In the genomic region with DNA sequence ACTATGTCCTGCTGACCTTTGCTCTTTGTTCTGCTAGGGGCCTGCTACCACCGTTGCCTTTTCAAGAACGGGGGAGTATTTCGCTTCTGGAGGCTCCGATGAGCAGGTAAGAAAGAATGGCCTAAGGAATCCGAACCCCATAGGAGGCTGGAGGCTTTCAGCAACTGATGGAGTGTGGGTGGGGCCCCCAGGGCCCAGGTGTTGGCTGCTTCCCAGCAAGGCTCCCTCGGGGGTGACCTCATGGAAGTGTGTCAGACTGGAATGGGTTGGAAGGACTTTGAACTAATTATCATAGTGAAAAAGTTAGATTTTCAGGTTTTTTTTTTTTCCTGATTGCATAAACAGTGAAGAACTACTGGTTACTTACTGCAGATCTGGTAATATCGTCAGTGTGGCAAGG, we compare ENCODE assay signal across 15 mouse cellular contexts. TPM values are rescaled to one million over a fixed set of nuclear protein-coding genes. Genes with fewer than 3 reads are reported as not detected.
DNase-seq lines count a peak whose midpoint lies in the region; ATAC-seq and TF ChIP-seq lines count a peak whose summit lies in the region.
"Had no signal": no experiment of that assay in that cellular context is flagged by ENCODE, and none has a peak within 500 bp of the region (broad histone marks: within the 10 kb centered on the region; RNA-seq: fewer than 3 reads in every experiment).

No protein-coding gene starts in this region.

- no peaks in the 10 kb centered on the region for H3K27me3 ChIP-seq in stomach, embryonic 16.5 days (ENCODE audit: control insufficient read depth, insufficient read depth, low read length)
- H3K27me3 ChIP-seq: hindbrain, embryonic 12.5 days had no signal

- H3K9ac ChIP-seq in stomach, embryonic 16.5 days (ENCODE audit: low read length), result 0 out of 2 replicates have a peak overlapping the region, but pooled peaks have one; percentile 1
- H3K9ac ChIP-seq: hindbrain, embryonic 12.5 days; lung, embryonic 14.5 days had no signal

- peaks cover 10% of the 10 kb centered on the region; the same call in 1 of the 2 replicates for H3K4me1 ChIP-seq in lung, adult 2 months (ENCODE audit: control insufficient read depth, insufficient read depth, low read length)
- peaks cover 9% of the 10 kb centered on the region for H3K4me1 ChIP-seq in stomach, embryonic 16.5 days (ENCODE audit: control insufficient read depth, insufficient read depth, low read length)
- H3K4me1 ChIP-seq: hindbrain, embryonic 12.5 days had no signal

- H3K4me3 ChIP-seq in lung, adult 2 months (replicated peaks; ENCODE audit: extremely low read depth, low read depth, low read length), result no peak overlapping the region
- no peak overlapping the region for H3K4me3 ChIP-seq in stomach, embryonic 16.5 days (replicated peaks; ENCODE audit: low read length)
- H3K4me3 ChIP-seq: hindbrain, embryonic 12.5 days; left cerebral cortex, adult 2 months had no signal

- TF ChIP-seq POLR2A in lung, adult 2 months (IDR thresholded peaks at IDR 0.05; ENCODE audit: borderline replicate concordance, extremely low read depth, low read depth, low read length), result no peak

- H3K36me3 ChIP-seq in stomach, embryonic 16.5 days (ENCODE audit: control insufficient read depth, insufficient read depth, low read length), result no peaks in the 10 kb centered on the region

- no peaks in the 10 kb centered on the region for H3K9me3 ChIP-seq in stomach, embryonic 16.5 days (replicated peaks; ENCODE audit: control insufficient read depth, low read length)
- H3K9me3 ChIP-seq: hindbrain, embryonic 12.5 days had no signal

- DNase-seq in adrenal gland, postnatal 10 days, result peak; percentile 80
- DNase-seq in adrenal gland, postnatal 4 days (ENCODE audit: low spot score in 2 of 2), result no peak
- peak; percentile 55 to 72 for DNase-seq in lung, adult 18-20 months
- no peak for DNase-seq in lung, adult 2 months
- peak; percentile 44 to 82 for DNase-seq in kidney, postnatal 25 days
- DNase-seq in right cerebral cortex, postnatal 4 days, result no peak
- DNase-seq in urinary bladder, postnatal 4 days (ENCODE audit: low spot score in 2 of 2), result no peak
- DNase-seq: cerebellum, adult 9-11 months; gastrocnemius, postnatal 36 days; lung, embryonic 14.5 days; thymus, postnatal 36 days had no signal

- H3K27ac ChIP-seq in stomach, embryonic 16.5 days (ENCODE audit: low read length), result no peak overlapping the region; the same call in 1 of the 2 replicates
- H3K27ac ChIP-seq: hindbrain, embryonic 12.5 days had no signal

- H3K4me2 ChIP-seq in stomach, embryonic 16.5 days (ENCODE audit: low read depth, low read length), result no peak overlapping the region
- H3K4me2 ChIP-seq: hindbrain, embryonic 12.5 days; lung, embryonic 14.5 days; midbrain, embryonic 11.5 days had no signal

- no peak for ATAC-seq in stomach, embryonic 16.5 days (ENCODE audit: insufficient read depth, low FRiP score)

- 65% methylated on average over 7 of the region's 7 CpGs for WGBS in lung, adult 2 months
- 63% methylated on average over 7 of the region's 7 CpGs for WGBS in stomach, embryonic 16.5 days

- TF ChIP-seq CTCF in lung, adult 2 months (IDR thresholded peaks at IDR 0.05; ENCODE audit: insufficient read depth, low read length), result no peak

RNA-seq across cellular contexts. Expression of a gene that starts 24.4 kb away (rescaled TPM):
- total RNA-seq in adrenal gland, postnatal 10 days (2021), result 1 to 10 TPM; 7.3 to 8.8 TPM
- 10 to 100 TPM; 11.3 to 11.6 TPM for total RNA-seq in adrenal gland, postnatal 4 days (2021)
- polyA plus RNA-seq in lung, adult 2 months (2012; rRNA removed), result 5.7 and 7.9 TPM in 2 replicates
- 22.2 and 24.5 TPM in 2 replicates for polyA plus RNA-seq in stomach, embryonic 16.5 days (2015; fragmentation: Nextera tagmentation; extraction: Ambion mirVana)

RNA-seq across cellular contexts. Expression of a gene that starts 56.8 kb away (rescaled TPM):
- 1,000 to 10,000 TPM in 1 of 2 experiments, 100 to 1,000 TPM in 1; 940 to 1,609 TPM for total RNA-seq in adrenal gland, postnatal 10 days (2021)
- total RNA-seq in adrenal gland, postnatal 4 days (2021), result 100 to 1,000 TPM; 676 to 715 TPM
- 443 and 458 TPM in 2 replicates for polyA plus RNA-seq in lung, adult 2 months (2012; rRNA removed)
- polyA plus RNA-seq in stomach, embryonic 16.5 days (2015; fragmentation: Nextera tagmentation; extraction: Ambion mirVana), result 131 and 135 TPM in 2 replicates

Comparison
In these comparisons a context has a peak if more than half of its experiments do, and no peak if none do; other contexts are left out.
1. DNase-seq: peak in adrenal gland, postnatal 10 days (single experiment), lung, adult 18-20 months (2 of 2) and kidney, postnatal 25 days (2 of 2); none in adrenal gland, postnatal 4 days (0 of 2), lung, adult 2 months (single experiment), right cerebral cortex, postnatal 4 days (single experiment) and urinary bladder, postnatal 4 days (0 of 2).